Mouse (Mus musculus) adrenal gland, postnatal 36 days (tissue): ENCODE measurements around the gene Slco2b1. TPM values are rescaled to one million over a fixed set of nuclear protein-coding genes. Genes with fewer than 3 reads are reported as not detected.
A peak's percentile ranks its signal among the peaks of the same experiment; 100 is the strongest.
"Not testable (repeated sequence)": the region's sequence is repeated elsewhere in the genome, so short reads cannot be mapped to it uniquely, and the experiment has no call there.

Experiments used
- DNase-seq, 2 experiments: peaks; one replicate each; pipeline ENCODE4 v3.0.0; 2021; ENCODE audit warnings: mixed read lengths in 1 of 2
- long read RNA-seq, 2 experiments: library from polyadenylated mRNA; stranded (forward); transcript quantifications; one replicate each; pipeline ENCODE4 v2.0.0; 2021; ENCODE audit warnings: borderline sequencing depth in 2 of 2
- total RNA-seq, 2 experiments: library from RNA; stranded (reverse); gene quantifications; 2 replicates each; pipeline ENCODE4 v1.2.3; 2021

Gene Slco2b1
- total RNA-seq: 10 to 100 TPM; 18.3 to 27.4 TPM
- long read RNA-seq, experiment 1, full-length matches to known transcripts: 8 of 21 reads
- long read RNA-seq, experiment 1, partial matches to known transcripts: 7 of 21 reads
- long read RNA-seq, experiment 1, other reads (novel, unspliced or antisense): 6 of 21 reads
- long read RNA-seq, experiment 2, full-length matches to known transcripts: 4 of 6 reads
- long read RNA-seq, experiment 2, partial matches to known transcripts: 1 of 6 reads
- long read RNA-seq, experiment 2, other reads (novel, unspliced or antisense): 1 of 6 reads

DNA sequence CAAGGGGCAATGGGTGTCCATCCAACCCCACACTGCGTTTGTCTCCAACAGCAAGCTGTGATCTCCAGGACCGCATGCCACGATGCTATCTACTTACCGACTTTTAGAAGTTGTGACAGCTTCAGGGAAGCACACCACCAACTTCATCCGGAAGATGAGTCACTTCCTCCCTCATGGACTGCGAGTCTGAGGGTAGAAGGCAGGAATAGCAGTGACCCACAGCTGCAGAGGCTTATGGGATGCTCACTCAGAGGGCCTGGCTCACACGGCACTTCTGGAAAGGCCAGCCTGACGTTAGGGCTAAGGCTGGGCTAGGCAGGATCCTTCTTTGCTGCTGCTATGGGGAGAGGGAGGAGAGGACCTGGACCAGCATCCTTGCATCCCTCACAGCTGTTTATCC is at the start of gene Slco2b1:
Gene Slco2b1, minus strand, starts transcription at position 175 of the 400 bp plus-strand sequence.
- DNase-seq: peak in 1 of 2 experiments; percentile 24

DNA sequence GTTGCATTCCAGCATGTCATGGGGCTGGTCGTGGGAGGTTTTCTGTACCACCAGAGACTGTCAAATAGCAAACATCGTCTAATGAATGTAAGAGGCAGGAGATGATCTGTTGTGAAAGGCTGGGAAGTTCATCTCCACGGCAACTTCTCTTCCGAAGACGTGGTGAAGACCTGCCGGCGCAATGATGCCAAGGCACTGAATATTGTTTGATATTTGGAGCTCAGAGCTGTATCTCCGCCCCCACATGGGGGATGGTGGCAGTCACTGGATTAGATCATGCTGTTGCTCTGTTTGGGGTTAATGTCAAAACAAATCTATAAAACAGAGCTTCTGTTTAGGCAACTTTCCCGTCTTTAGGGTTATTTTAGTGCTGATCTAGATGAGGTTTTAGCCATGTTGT is 28.1 kb upstream of the Slco2b1 start:
- DNase-seq: no peak

DNA sequence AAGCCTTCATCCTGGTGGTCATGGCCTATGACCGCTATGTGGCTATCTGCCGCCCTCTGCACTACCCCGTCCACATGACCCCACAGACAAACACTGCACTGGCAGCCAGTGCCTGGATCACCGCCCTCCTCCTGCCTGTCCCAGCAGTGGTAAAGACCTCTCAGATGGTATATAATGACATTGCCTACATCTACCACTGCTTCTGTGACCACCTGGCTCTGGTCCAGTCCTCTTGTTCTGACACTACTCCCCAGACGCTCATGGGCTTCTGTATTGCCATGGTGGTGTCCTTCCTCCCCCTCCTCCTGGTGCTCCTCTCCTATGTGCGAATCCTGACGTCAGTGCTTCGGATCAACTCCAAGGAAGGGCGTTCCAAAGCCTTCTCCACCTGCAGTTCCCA is 24.4 kb upstream of the Slco2b1 start:
- DNase-seq: not testable (repeated sequence)

DNA sequence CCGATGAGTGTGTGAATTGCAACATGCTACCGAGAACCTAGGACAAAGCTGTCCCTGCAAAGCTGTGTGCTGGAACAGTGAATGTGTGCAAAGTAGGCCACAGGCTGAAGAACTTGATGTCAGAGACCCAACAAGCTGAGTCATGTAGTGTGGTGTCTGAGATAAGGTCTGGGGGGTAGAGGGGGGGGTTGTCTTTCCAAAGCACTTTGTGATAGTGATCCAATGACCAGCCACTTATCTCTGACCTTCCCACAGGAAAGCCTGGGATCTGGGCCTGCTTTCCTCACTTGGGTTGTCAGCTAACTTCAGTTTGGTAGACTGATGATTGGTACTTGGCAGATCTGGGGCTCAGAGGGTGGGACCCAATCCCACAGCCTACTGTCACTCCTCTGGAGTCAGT is 23.5 kb upstream of the Slco2b1 start:
- DNase-seq: no peak

DNA sequence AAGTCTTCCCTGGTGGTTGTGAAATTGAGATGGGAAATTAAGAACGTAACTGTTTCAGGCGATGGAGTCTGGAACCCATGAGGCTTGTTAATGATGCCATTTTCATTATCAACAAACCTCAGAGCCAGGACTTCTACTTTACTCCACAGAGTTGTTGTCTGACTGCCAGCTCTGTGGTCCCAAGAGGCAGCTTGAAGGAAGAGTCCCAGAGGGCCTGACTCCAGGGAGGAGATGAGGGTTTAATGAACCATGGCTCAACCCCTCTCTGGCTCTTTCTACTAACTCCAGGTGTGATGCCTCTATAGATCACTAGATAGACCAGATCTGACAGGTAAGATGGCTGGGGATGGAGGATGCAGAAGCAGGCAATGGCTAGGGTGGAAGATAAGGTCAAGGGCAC is 18.8 kb upstream of the Slco2b1 start, which contains the start of gene Olfr520:
Gene Olfr520, plus strand, starts transcription at position 301 of the 400 bp plus-strand sequence.
- DNase-seq: no peak

DNA sequence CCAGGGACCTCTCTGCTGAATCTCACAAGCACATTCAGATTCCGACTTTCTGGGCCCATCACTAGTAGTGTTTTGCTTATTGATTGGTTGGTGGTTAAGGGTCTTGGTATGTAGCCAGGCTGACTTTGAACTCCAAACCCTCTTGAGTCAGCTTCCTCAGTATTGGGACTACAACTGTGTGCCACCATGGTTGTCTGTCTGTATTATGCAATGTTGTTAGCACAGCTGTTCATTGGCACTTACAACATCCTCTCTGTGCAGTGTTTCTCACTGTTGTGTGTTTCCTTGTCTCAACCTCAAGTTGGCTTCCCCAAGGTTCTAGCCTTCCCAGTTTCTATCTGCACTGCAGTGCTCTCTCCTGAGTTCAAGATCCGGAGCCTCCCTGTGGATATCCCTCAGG is 5.4 kb upstream of the Slco2b1 start:
- DNase-seq: no peak

DNA sequence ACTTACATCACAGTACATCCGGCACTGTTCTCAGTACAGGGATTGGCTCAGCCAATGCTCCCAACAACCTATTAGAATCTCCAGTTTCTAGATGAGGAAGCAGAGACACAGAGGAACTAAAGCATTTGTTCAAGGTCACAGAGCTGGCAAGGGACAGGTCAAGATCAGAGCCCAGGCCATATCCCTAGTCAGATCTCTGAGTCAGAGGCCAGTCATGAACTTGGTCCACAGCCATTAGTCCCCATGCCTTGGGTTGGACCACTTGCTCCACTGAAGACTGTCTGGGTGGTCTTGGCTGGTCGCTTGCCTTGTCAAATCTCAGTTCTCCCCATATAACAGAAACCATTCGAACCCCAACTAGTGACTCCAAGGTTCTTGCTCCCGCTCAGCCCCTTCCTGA is 1.3 kb upstream of the Slco2b1 start:
- peak in 1 of 2 experiments; percentile 35 for DNase-seq

DNA sequence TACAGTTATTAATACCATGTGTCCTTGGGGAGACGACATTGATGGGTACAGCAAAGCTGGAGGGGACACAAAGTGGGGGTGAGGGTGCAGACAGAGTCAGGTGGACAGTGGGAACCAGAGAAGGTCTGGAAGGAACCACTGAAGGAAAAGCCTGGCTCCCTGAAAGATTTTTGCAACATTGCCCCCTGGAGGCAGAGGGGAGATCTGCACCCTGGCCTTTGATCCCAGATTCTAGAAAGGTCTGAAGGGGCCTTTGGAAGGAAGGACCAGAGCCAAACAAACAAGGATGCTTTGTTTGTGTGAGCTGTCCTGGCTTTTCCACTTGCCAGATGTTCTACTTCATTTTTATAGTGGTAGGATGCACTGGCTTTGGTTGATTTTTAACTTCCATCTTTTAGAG is 664 bp downstream of the Slco2b1 start:
- peak; percentile 65 to 80 for DNase-seq

DNA sequence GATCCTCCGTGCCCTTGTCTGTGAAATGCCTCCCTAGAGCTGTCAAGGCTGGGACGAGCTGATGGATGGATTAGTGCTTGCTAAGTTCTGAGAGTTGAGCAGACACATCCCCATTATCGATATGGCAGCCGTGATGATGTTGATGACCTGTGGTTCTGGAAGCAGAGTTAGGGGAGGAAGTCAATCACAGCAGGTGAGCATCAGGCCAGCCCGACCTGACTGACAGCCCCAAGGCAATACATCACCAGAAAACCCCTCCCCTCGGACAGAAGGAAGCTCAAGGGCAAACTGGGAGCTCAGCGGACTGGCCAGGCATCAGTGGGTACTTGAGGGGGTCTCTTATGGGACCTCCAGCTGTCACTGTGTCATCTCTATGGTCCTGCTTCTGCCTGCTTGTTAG is 1.1 kb downstream of the Slco2b1 start:
- no peak for DNase-seq

DNA sequence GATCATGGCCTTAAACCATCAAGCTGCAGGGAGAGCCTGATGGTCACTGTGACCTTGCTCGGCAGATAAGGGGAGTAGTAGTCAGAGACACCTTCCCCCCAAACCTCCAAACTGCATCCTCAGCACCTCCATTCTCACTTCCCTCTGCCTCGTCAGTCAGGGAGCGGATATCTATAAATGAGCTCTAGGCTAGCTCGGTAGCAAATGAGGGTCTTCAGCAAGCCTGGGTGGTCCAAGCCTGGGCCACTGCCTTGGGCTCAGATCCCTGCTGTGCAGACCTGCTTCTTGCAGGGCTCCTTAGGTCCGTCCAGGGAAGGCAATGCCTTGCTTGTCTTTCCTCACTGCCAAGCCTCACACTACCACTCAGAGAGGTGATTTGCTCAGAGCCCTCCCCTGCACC is 2.4 kb downstream of the Slco2b1 start:
- peak; percentile 33 to 51 for DNase-seq

DNA sequence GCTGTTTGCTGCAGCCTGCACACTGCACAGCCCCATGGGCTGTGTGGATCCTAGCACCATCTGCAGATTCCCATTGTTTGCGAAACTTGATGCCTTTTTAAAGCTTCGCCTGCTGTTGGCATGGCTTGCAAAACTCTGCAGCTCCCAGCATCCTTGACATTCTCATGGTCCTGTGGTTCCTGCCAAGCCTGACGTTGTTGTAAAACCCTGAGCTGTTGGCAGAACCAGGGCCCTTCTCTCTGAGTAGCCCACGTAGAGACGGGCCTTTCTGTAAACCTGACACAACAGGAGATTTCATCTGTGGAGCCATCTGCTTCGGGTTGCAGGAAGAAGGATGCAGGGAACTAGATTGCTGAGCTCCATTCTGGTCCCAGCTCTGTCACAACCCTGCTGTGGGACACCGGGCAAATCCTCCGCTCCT is 2.8 kb downstream of the Slco2b1 start:
- peak; percentile 79 to 83 for DNase-seq

DNA sequence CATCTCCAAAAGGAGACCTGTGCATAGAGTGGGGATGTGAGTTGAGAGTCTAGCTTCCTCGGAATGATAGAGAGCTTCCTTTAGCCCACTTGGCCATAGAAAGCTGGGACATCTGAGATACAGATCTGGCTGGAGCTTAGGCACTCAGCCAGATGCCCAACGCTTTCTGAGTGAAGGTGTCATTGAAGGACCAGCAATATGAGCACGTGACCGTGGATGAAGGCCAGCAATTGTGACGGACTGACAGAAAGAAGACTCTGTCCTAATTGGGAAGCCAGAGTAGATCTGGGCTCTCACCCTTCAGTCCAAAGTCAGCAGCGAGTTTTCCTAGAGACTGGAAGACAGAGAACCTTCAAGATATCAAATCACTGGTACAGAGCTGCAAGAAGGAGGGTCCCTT is 3.5 kb downstream of the Slco2b1 start:
- peak; percentile 65 to 74 for DNase-seq

DNA sequence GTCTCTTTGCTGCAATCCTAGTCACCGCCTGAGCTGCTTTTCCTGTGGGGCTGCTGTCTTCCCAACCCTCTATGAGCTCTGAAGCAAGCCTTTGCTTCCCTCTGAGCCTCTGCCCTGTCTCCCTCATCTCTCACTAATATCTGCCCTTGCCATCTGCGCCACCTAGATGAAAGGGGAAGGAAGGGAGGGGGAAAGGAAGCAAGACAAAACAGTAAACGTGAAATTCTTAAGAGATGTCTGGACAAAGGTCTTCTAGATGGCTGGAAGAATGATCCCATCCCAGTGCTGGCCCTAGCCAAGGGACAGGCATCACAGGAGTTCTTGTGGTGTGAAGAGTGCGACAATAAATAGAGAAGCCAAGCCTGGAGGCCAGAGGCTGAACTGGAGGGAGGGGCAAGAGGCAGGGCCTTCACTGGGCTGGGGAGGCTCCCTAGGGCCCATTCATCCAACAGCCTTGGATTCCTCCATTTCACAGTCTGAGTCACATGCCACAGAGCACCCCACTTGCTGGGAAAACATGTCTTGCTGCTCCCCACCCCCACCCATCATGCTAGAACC is 4.0 kb downstream of the Slco2b1 start:
- DNase-seq: peak; percentile 86 to 89

DNA sequence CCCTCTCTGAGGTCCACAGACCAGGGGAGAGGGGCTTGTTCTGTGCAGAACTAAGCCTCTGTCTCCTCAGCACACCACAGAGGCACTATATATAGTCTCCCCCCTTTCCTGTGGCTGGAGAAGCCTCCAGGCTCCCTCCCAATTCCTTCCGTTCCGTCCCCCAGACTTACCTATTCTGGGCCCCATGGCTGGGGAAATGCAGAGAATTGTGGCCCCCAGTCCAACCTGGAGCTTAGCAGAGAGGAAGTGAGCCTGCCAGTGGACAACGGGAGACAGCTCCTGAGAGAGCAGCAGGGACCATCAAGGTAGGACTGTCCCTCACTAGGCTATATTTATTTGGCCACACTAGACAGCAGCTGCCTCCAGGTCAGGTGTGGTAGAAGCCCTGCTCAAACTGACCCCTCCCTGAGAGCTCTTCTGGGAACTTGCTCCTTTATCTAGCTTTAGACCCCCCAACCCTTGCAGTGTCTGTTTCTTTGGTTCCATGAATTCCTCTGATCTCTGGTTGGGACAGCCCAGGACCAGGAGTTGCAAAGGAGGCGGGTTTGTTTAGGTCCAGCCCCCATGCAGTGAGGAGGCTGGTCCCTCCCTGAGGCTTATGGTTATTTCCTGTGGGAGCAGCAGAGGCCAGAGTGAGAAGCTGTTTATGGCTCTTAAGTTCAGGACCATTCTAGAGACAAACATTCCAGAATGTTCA is 4.7 kb downstream of the Slco2b1 start:
- peak; percentile 55 to 70 for DNase-seq

DNA sequence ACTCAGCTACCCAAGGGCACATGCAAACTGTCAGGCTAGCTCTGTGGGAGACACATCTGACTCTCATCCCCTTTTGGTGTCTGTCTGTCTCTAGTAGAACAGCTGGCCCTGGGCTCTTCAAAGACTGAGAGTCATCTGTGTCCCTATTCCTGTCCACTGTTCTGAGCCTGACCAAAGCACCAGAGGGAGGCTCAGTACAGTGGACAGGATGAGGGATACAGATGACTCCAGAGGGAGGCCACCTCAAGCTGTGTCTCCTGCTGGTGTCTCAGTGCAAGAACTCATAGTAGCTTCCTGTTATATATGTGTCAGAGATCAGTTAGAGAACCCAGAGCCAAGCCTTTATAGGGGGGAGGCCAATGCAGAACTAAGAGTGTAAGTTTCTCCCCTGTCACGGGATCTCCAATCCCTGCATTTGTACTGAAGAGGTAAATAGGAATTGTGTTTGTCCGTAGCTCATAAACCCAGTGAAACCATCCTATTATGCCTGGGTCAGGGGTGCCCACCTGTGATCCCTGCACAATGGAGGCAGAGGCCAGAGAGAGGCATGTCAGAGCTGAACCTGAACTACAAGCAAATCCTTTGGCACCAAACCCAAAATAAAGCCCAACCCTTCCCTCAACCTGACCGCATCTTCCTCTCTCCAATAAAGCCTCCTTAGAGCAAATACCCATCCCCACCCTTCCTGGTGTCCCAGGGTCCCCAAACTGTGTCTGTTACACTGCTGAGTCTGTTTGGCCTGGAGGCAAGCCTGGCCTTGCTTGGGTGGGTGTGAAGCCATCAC is 6.2 kb downstream of the Slco2b1 start:
- DNase-seq: no peak

DNA sequence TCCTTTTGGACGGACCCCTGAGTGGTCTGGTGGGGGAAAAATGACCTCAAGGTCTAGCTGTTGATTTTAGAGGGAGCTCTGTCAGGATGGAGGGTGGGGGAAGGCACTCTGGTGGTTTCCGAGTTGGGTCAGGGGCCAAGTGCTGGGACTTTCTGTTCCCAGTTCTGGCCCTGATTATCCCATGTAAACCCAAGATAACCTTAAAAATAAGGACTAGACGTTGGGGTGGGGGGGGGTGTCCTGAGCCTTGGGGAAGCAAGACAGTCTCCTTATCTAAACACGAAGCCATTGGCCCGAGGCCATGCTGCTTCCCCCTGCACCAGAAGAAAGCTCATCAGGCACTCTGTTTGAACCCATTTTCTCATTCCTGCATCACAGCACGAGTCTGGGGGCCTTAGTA is 8.9 kb downstream of the Slco2b1 start:
- no peak for DNase-seq

DNA sequence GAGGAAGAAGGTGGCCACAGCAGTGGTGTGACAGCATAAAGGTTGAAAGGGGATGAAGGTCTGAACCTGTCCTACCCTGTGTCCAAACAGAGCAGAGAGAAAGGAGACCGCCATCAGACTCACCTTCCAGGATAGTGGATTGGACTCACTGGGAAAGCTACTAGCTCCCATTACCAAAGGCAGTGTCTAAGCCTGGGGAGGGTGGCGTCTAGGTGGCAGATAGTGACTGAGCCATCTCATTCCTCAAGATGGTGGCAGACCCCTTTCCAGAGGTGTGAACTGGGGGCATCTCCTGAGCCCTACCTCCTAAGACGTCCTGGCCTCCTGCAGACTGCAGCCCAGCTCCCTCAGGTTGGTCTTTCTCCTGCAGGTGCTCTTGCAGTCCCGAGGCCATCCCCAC is 10.5 kb downstream of the Slco2b1 start:
- DNase-seq: no peak

DNA sequence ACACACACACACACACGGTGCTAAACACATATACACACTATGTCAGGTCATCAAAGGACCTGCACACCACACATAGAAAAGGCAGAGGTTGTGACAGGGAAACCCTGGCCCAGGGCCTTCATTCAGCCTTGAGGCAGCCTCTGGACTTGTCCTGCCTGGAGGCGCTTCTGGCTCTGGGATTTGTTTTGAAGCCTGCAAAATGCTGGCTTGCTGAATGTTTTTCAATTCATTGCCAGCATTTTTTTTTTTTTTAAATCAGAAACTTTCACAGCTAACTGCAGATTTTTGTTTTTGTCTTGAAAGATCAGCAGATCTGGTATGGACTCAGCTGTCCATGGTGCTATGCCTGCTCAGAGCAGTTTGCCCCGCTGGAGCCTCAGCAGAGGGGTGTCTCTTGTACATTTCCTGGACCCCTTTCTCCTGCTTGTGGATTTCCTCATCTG is 11.4 kb downstream of the Slco2b1 start:
- peak; percentile 62 to 67 for DNase-seq

DNA sequence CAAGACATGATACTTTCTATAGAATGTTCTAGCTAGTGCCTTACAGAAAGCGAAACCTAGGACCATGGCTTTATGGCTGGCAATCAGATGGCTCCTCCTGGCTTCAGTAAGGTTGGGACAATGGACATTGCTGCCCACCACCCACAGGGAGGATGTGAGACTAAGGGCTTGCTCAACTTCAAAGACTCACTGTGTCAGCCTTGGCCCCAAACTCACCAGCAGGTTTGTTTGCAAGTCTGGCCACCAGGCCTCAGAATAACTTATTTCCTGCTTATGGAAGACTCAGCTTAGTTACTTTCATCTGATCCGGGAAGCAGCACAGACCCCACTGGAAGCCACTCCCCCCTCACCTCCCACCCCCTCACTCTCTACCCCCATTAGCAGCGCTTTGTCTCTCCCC is 12.0 kb downstream of the Slco2b1 start:
- peak in 1 of 2 experiments; percentile 27 for DNase-seq

DNA sequence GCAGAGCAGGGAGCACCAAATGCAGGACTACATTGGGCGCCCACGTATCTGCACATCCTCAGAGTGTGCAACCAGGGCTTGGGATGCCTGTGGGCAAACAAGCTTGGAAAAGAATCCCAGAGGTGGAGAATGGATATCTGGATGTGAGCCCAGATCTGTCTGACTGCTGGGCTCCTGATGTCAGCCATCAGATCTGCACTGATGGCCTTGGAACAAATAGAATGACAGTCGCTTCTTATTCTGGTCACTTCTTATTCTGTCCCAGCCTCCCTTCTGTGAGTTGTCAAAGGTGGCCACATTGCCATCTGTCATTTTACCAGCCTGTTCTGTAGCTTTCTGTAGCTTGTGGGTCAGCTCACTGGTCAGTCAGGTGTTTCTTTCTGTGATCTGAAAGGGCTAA is 12.6 kb downstream of the Slco2b1 start:
- DNase-seq: no peak

DNA sequence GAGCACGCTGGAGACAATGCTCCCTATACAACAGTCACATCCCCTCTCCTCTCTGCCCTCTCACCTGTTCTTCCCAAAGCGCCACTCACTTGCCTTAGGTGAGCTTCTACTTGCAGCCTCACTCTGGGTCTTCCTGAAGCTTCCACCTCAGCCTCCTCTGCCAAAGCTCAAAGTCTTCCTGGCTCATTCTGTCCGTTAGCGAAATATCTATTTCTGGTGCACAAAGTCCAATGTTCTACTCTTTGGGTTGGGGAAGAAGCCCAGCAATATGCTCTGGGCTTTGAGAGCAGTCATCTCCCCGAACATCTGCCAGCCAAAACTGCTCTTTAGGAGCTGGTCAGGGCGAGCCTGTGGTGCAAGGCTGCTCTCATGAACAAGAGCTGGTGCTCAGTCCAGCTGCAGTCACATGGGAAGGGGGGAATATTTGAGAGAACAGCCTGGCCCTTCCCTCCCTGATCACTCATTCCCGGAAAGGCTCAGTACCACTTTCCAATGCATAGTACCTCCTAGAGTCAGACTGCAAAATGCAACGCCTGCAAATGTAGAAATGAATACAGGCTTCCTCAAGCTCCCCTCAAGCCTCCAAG is 15.6 kb downstream of the Slco2b1 start:
- DNase-seq: no peak

DNA sequence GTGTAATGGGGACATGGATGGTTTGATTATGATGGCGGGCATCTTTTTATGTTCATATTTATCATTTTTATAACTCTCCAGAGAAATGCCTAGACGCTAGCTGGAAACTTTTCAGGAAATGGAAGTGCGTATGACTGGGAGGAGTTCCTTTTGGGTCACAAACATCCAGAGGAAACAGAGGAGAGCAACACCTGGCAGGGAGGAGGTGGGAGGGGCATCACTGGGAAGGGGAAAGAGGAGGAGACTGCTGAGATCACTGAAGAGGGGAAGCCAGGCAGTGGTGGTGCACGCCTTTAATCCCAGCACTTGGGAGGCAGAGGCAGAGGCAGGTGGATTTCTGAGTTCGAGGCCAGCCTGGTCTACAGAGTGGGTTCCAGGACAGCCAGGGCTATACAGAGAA is 16.7 kb downstream of the Slco2b1 start:
- DNase-seq: not testable (repeated sequence)
